20 mouse cellular contexts compared by ENCODE assay signal in genomic region chr6:146999302-146999701, GRCm38 (mm10). TPM values are rescaled to one million over a fixed set of nuclear protein-coding genes. Genes with fewer than 3 reads are reported as not detected.
"Had no signal": no experiment of that assay in that cellular context is flagged by ENCODE, and none has a peak within 500 bp of the region (broad histone marks: within the 10 kb centered on the region; RNA-seq: fewer than 3 reads in every experiment).

No protein-coding gene starts in this region.

- H3K36me3 ChIP-seq: midbrain, embryonic 13.5 days; neural tube, embryonic 15.5 days had no signal

- H3K9me3 ChIP-seq: limb, embryonic 13.5 days; midbrain, embryonic 13.5 days; neural tube, embryonic 15.5 days had no signal

- DNase-seq: kidney, adult 11 months; kidney, adult 9 months; kidney, postnatal 36 days; layer of hippocampus, postnatal 36 days; lung, adult 18-20 months; right cerebral cortex, postnatal 14 days; thymus, adult 2 months; thymus, postnatal 25 days had no signal

- H3K4me1 ChIP-seq: limb, embryonic 13.5 days; midbrain, embryonic 13.5 days; neural tube, embryonic 15.5 days had no signal

- H3K27me3 ChIP-seq: limb, embryonic 13.5 days; midbrain, embryonic 13.5 days; neural tube, embryonic 15.5 days had no signal

- H3K4me3 ChIP-seq: layer of hippocampus, adult 2 months; limb, embryonic 13.5 days; midbrain, embryonic 13.5 days; myocyte; neural tube, embryonic 15.5 days had no signal

- H3K27ac ChIP-seq: hindbrain, postnatal 0 days; kidney, postnatal 0 days; layer of hippocampus, adult 2 months; limb, embryonic 13.5 days; liver, embryonic 14.5 days; midbrain, embryonic 13.5 days; neural tube, embryonic 15.5 days had no signal

RNA-seq across cellular contexts. Expression of gene Rep15, which starts 33.1 kb away (rescaled TPM):
- total RNA-seq: hindbrain, postnatal 0 days had no signal

RNA-seq across cellular contexts. Expression of gene 1700034J05Rik, which starts 45.1 kb away (rescaled TPM):
- total RNA-seq: hindbrain, postnatal 0 days; layer of hippocampus, adult 2 months; layer of hippocampus, postnatal 36 days; left cerebral cortex, postnatal 25 days; liver, adult 2 months; megakaryocyte-erythroid progenitor cell, adult 5-6 weeks had no signal
- polyA plus RNA-seq: hindbrain, postnatal 0 days; liver, adult 2 months; liver, embryonic 14.5 days; neural tube, embryonic 15.5 days; thymus, adult 2 months; urinary bladder, adult 2 months had no signal
